Mouse (Mus musculus): Measurements from ENCODE around the gene Nono. TPM values are rescaled to one million over a fixed set of nuclear protein-coding genes. Genes with fewer than 3 reads are reported as not detected.

The Nono gene
- 33.9 and 78.3 TPM in 2 replicates for polyA plus RNA-seq (2012)

- TF ChIP-seq GATA1 (IDR thresholded peaks at IDR 0.05; ENCODE audit: low read length) = no peak
Measured at GRCm38 (mm10) chrX:101429142-101429949, at the start of gene Nono. TSS of gene Nono (plus strand) at chrX:101429318.

- no peak for TF ChIP-seq GATA1 (IDR thresholded peaks at IDR 0.05; ENCODE audit: low read length)
Measured at GRCm38 (mm10) chrX:101379744-101380143, 49.4 kb upstream of the Nono start.

- TF ChIP-seq GATA1 (IDR thresholded peaks at IDR 0.05; ENCODE audit: low read length) = no peak
Measured at GRCm38 (mm10) chrX:101383455-101383854, 45.7 kb upstream of the Nono start.

GRCm38 (mm10) chrX:101384439-101385137, 44.5 kb upstream of the Nono start:
- TF ChIP-seq GATA1 (IDR thresholded peaks at IDR 0.05; ENCODE audit: low read length) = no peak

GRCm38 (mm10) chrX:101386222-101386621, 42.9 kb upstream of the Nono start:
- TF ChIP-seq GATA1 (IDR thresholded peaks at IDR 0.05; ENCODE audit: low read length) = no peak

GRCm38 (mm10) chrX:101388866-101389537, 40.1 kb upstream of the Nono start:
- no peak for TF ChIP-seq GATA1 (IDR thresholded peaks at IDR 0.05; ENCODE audit: low read length)

- no peak for TF ChIP-seq GATA1 (IDR thresholded peaks at IDR 0.05; ENCODE audit: low read length)
Measured at GRCm38 (mm10) chrX:101394341-101394740, 34.8 kb upstream of the Nono start.

GRCm38 (mm10) chrX:101396459-101396858, 32.7 kb upstream of the Nono start:
- TF ChIP-seq GATA1 (IDR thresholded peaks at IDR 0.05; ENCODE audit: low read length) = no peak

- no peak for TF ChIP-seq GATA1 (IDR thresholded peaks at IDR 0.05; ENCODE audit: low read length)
Measured at GRCm38 (mm10) chrX:101418946-101419724, 10.0 kb upstream of the Nono start.

- no peak for TF ChIP-seq GATA1 (IDR thresholded peaks at IDR 0.05; ENCODE audit: low read length)
Measured at GRCm38 (mm10) chrX:101419725-101420699, 9.1 kb upstream of the Nono start.

- no peak for TF ChIP-seq GATA1 (IDR thresholded peaks at IDR 0.05; ENCODE audit: low read length)
Measured at GRCm38 (mm10) chrX:101420700-101421095, 8.4 kb upstream of the Nono start, which contains the start of gene Zmym3. TSS of gene Zmym3 (minus strand) at chrX:101420849.

- no peak for TF ChIP-seq GATA1 (IDR thresholded peaks at IDR 0.05; ENCODE audit: low read length)
Measured at GRCm38 (mm10) chrX:101423462-101423861, 5.7 kb upstream of the Nono start.

- TF ChIP-seq GATA1 (IDR thresholded peaks at IDR 0.05; ENCODE audit: low read length) = no peak
Measured at GRCm38 (mm10) chrX:101427774-101428173, 1.3 kb upstream of the Nono start.

- TF ChIP-seq GATA1 (IDR thresholded peaks at IDR 0.05; ENCODE audit: low read length) = no peak
Measured at GRCm38 (mm10) chrX:101428785-101429141, 355 bp upstream of the Nono start.
